Mouse (Mus musculus) ES-Bruce4 (cell line): ENCODE measurements at regions not wholly inside any gene's neighbourhood (a gene's known extent, or its start where the extent isn't known, plus 50 kb on each side); places are given as distances from the start of the nearest gene placed in this dataset.

Source experiments
- H3K27ac ChIP-seq: 2 replicates; pipeline ENCODE4 v1.5.1; 2012; ENCODE audit warnings: low read length, inconsistent platforms; ENCODE audit not compliant: insufficient read depth
- H3K27me3 ChIP-seq: 2 replicates; pipeline ENCODE4 v1.6.1; 2012; ENCODE audit warnings: mild to moderate bottlenecking, low read length, inconsistent platforms; ENCODE audit not compliant: control insufficient read depth, poor library complexity, insufficient read depth, severe bottlenecking
- H3K36me3 ChIP-seq: 2 replicates; pipeline ENCODE4 v1.6.1; 2012; ENCODE audit warnings: inconsistent platforms, mild to moderate bottlenecking, low read length, moderate library complexity; ENCODE audit not compliant: control insufficient read depth, poor library complexity, insufficient read depth, severe bottlenecking
- H3K4me1 ChIP-seq: one replicate; pipeline ENCODE4 v1.8.1; 2011; ENCODE audit warnings: low read length; ENCODE audit not compliant: control insufficient read depth, insufficient read depth
- H3K4me3 ChIP-seq: 2 replicates; pipeline ENCODE4 v1.5.1; 2011; ENCODE audit warnings: low read depth, mild to moderate bottlenecking, low read length
- H3K9ac ChIP-seq: 2 replicates; pipeline ENCODE4 v1.6.1; 2012; ENCODE audit warnings: low read depth, mild to moderate bottlenecking, inconsistent platforms; ENCODE audit not compliant: poor library complexity, severe bottlenecking
- H3K9me3 ChIP-seq: replicated peaks from 2 replicates; pipeline ENCODE4 v1.6.1; 2012; ENCODE audit warnings: mild to moderate bottlenecking, low read length, inconsistent platforms; ENCODE audit not compliant: control insufficient read depth, poor library complexity, insufficient read depth, severe bottlenecking
- CTCF ChIP-seq: IDR thresholded peaks from one replicate; pipeline ENCODE4 v1.8.1; 2011; ENCODE audit warnings: low read depth, low read length
- EP300 ChIP-seq: IDR thresholded peaks from 2 replicates; pipeline ENCODE4 v1.6.1; 2011; ENCODE audit warnings: low read depth, low read length; ENCODE audit not compliant: insufficient read depth
- POLR2A ChIP-seq: IDR thresholded peaks from one replicate; pipeline ENCODE4 v1.8.1; 2011; ENCODE audit warnings: low read length; ENCODE audit not compliant: insufficient read depth

DNA sequence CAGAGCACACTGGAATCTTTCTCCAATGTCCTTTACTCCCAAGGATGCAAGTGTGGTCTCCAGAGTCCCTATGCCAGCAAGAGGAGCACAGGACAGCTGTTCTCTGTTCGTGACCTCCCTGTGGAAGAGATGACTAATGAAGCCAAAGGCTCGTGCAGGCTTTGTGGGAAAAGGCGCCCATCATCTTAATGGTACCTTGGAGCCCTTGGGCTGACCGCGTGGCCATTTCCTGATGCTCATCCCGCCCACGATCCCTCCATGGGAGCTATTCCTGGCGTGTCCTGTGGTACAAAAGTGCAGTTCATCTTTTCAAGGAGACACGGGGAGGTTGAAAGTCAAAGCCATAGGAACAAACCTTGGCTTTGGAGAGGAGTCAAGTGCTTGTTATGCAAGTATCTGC, 55.2 kb upstream of the Gli2 start:
- H3K4me1 ChIP-seq, result no peaks in the 10 kb centered on the region
- no peaks in the 10 kb centered on the region for H3K27me3 ChIP-seq
- H3K9ac ChIP-seq, result no peak overlapping the region
- H3K9me3 ChIP-seq, result no peaks in the 10 kb centered on the region
- TF ChIP-seq POLR2A, result no peak
- no peaks in the 10 kb centered on the region for H3K36me3 ChIP-seq
- no peak overlapping the region for H3K4me3 ChIP-seq
- H3K27ac ChIP-seq, result no peak overlapping the region

DNA sequence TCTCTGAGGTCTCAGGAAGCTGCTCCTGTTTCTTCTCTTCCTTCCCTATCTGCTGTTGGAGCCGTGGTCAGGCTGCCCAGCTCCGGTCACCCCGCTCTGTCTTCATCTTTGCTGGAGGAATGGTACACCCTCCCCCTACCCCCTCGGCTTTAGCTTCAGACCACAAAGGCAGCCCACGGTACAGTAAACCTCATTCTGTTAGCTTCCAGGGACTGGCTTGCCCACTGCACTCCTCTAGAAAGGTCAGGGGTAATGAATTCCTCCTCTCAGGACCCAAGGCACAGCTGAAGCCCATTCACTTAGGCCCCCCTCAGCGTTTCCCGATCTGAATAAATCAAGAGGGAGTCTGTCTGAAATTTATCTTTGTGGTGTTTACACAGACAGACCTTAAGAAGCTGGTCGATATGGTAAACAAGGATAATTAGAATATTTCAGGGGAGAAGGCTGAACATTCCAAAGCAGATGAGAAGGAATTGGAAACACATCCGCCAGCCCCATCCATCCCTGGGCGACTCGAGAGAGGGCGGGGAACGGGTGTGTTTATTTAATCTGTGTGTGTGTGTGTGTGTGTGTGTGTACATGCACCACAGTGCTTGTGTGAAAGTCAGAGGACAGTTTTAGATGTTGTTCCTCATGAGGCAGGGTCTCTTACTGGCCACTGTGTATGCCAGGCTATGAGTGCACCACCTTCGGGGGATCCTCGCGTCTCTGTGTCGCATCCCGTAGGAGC, 53.0 kb upstream of the Gli2 start:
- Histone ChIP-seq H3K4me1 (no peaks in the 10 kb centered on the region), H3K9me3 (no peaks in the 10 kb centered on the region), H3K27ac (no peak overlapping the region), H3K9ac (no peak overlapping the region), H3K4me3 (no peak overlapping the region), H3K27me3 (no peaks in the 10 kb centered on the region), H3K36me3 (no peaks in the 10 kb centered on the region)
- TF ChIP-seq CTCF (no peak), POLR2A (no peak), EP300 (no peak)
